Mouse (Mus musculus) granulocyte monocyte progenitor cell, adult 5-6 weeks (primary cell): Measurements from ENCODE around the gene Nr3c2. TPM values are rescaled to one million over a fixed set of nuclear protein-coding genes. Genes with fewer than 3 reads are reported as not detected.

ENCODE experiments used
- ATAC-seq: replicated peaks from 2 replicates; pipeline ENCODE4 v1.8.0; 2016; ENCODE audit warnings: mild to moderate bottlenecking, moderate TSS enrichment, inconsistent platforms; ENCODE audit not compliant: poor library complexity, severe bottlenecking
- total RNA-seq, 2 experiments: library from RNA; stranded (forward) in 1 of 2; stranded (reverse) in 1 of 2; fragments of 200-712, 200-1000 nt in 1 of 2; fragments of >200 nt in 1 of 2; fragmentation: Nextera tagmentation in 1 of 2; gene quantifications; 2 replicates each; pipeline ENCODE4 v1.2.3; 2014 to 2017

The Nr3c2 gene
- total RNA-seq, 2 experiments from 2014 or later, result 0.05 TPM; not detected in 1

- ATAC-seq, result no peak
Observed at GRCm38 (mm10) chr8:77051399-77052275, 152.4 kb downstream of the Nr3c2 start.

- no peak for ATAC-seq
Observed at GRCm38 (mm10) chr8:77055492-77056021, 156.3 kb downstream of the Nr3c2 start.

GRCm38 (mm10) chr8:77056853-77057252 lies 157.6 kb downstream of the Nr3c2 start:
- ATAC-seq, result no peak

DNA sequence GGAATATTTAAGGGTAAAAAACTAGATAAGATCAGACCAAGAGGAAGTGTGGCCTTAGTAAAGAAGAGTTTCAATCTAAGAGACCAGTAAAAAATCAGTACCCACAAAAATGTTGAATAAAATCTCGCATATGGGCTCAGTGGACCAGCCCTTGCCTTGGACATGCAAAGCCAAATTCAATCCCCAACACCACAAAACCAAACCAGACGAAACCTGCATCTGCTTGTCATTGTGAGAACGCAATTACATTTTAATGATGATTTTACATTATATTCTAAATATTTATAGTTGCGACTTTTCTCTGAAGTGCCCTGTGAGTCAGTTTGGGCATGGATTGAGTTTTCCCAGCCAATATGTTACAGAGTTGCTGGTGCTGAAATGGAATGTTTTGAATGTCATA lies 183.4 kb downstream of the Nr3c2 start:
- ATAC-seq, result no peak

DNA sequence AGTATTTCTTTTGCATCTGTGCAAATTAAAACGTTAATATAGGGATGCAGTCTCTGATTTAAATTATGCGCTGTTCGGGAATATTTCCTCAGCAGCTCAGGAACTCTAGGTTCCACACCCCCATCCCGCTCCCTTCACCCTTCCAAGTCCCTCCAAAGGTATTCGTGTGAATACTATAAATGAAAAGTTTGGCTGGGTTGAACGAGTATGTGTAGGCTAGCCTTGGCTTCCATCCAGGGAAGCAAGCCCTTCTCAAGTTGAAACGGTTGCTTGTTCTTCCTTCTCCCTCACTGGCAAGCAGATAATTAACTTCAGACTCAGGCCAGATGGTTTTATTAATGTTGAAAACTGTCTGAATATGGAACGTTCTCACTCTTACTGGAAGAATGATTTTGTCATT lies 186.8 kb downstream of the Nr3c2 start:
- no peak for ATAC-seq

DNA sequence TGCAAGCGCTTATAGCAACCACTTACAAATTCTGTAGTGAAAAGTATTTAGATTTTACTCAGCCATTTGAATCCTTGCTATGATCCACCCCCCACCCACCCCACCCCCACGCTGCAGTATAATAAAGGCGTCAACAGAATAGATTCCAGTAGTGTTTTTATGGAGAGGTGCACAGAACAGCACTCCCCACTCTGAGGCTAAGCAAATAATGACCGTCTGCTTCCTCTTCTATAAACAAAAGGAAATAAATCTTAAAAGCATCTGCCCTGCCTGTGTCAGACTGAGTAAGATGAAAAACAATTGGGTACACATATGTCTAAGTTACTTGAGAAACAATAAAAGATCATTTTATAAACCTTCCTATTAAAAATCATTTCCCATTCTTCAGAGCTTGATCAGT lies 197.5 kb downstream of the Nr3c2 start:
- ATAC-seq, result no peak

GRCm38 (mm10) chr8:77098101-77098500 lies 198.9 kb downstream of the Nr3c2 start:
- ATAC-seq, result no peak

DNA sequence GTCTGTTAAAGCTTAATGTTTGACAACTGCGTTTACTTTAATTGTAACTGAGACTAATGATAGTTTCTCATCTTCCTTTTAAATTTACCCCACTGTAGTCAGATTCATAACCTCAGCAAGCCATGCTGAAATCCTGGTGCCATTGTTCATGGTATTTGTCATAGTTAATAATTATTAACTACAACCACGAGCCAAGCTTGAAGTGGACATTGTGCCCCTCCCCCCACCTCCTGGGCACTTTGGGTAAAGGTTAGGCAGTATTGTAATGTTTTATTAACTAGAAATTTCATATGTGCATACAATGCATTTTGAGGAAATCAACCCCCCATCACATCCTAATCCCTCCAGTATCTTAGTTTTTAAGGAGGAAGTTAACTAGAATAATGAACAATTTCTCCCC lies 201.1 kb downstream of the Nr3c2 start:
- ATAC-seq, result no peak

DNA sequence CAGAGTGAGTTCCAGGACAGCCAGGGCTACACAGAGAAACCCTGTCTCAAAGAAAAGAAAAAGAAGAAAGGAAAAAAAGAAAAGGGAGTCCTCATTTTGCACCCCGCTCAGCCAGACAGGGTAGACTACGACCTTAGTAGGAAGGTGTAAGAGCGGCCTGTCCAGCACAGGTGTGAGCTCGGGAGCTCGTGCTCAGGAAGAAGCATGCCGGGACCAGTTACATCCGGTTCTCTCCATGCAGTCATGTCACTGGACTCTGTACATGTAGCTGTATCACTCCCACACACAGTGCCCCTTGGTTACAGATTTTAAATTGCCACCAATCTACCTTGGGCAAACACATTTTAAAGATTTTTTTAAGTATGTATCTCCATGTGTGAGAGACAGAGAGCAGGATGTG lies 203.6 kb downstream of the Nr3c2 start:
- ATAC-seq, result no peak

DNA sequence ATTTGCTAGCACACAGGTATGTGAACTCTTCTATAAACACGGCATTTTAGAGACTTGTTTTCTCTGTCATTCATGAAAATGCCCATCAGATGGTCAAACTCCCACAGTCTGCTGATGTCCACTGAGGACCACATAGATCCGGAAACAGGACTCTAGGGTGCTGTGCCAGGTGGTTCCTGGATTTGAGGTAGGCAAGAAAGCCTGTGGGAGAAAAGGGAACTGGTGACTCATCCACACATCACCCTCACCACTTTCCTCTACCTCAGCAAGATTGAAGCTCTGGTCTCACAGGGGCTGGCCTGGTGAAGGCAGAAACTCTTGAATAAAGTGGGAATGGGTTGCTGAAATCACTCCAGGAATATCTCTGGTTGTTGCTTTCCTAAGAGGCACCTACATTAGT lies 213.5 kb downstream of the Nr3c2 start:
- ATAC-seq, result peak; percentile 69

- ATAC-seq, result no peak
Observed at GRCm38 (mm10) chr8:77114769-77115168, 215.5 kb downstream of the Nr3c2 start.

GRCm38 (mm10) chr8:77116419-77117079 lies 217.3 kb downstream of the Nr3c2 start:
- no peak for ATAC-seq

DNA sequence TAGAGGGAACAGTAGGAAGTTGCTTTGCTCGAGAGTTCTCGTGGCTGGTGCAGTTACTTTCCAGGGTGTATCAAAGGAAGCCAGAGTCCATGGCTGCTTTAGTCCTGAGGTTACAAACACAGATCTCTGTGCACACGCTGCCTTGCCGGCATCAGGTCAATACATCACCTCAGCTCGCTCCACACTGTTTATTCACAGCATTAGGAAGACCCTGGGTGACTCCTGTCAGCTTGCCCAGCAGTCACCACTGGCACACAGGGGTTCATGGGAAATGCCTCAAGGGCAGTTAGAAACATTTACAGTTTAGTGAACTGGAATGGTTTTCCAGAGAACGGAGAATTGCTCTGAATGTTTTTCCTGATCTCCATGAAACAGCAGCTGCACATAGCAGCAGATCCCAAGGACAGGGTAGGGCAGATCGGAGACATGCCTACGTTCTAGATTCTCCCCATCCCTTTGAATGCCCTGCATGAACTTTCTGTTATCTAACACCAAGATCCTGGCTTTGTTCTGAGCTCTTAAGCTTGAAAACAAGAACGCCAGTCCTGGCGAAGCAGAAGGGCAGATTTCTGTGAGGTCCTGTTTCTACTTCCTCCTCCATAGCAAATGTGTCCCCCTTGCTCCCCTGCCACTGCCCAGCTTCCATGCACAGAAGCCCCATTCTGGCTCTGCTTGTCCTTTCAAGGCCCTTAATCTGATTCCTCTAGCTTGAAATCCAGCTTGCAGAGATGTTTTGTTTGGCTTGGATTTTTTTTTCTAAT lies 221.7 kb downstream of the Nr3c2 start:
- ATAC-seq, result no peak

- ATAC-seq, result no peak
Observed at GRCm38 (mm10) chr8:77121571-77121890, 222.3 kb downstream of the Nr3c2 start.

- no peak for ATAC-seq
Observed at GRCm38 (mm10) chr8:77122300-77122699, 223.1 kb downstream of the Nr3c2 start.

GRCm38 (mm10) chr8:77125777-77126176 lies 226.5 kb downstream of the Nr3c2 start:
- no peak for ATAC-seq

- ATAC-seq, result no peak
Observed at GRCm38 (mm10) chr8:77128006-77128405, 228.8 kb downstream of the Nr3c2 start.

- no peak for ATAC-seq
Observed at GRCm38 (mm10) chr8:77132903-77133637, 233.8 kb downstream of the Nr3c2 start.

DNA sequence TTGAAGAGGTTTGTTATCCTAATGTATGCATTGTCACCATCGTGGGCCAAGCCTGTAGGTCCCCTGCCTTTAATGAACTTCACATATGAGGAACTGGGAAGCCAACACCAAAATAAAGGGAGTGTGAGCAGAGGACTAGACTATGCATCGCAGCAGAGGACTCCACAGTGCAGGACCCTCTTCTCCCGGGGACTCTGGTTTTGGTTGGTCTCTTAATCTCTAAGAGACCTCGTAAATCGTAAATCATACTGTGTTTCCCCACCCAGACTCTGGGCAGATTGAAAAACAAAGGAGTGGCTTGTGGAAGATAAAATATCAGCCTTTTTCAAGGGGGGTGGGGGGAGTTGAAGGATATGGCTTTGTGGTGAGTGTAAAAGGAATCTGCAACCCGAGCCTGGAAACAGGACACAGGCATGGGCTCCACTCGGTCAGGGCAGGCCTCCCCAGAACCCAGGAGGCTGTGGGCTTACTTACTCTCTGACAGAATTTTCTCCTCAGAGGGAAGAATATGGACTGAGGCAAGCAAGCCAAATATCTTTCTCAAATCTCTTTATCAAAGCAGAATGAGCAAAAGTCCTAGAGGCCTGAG lies 234.6 kb downstream of the Nr3c2 start:
- no peak for ATAC-seq

GRCm38 (mm10) chr8:77145285-77145684 lies 246.0 kb downstream of the Nr3c2 start:
- ATAC-seq, result no peak
